In the genomic region with DNA sequence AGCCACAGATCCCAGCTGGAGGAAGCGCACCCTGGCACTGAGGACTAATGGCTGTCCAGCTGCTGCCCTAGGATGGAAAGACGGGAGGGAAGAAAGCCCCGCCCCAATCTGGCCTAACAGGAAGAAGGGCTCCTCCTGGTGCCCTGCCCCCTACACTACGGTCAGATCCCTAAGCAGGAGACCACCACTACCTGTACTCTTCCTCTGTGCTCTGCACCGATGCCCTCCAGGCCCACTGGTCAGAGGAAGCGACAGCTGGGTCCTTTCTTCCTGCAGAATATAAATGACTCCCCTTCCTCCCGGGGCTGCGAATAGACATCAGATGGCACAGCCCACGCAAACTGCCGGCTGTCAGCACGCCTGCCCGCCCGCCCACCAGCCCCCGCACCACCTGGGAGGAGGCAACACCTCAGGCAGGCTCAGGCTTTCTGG, we compare ENCODE assay signal across 8 mouse cellular contexts. TPM values are rescaled to one million over a fixed set of nuclear protein-coding genes. Genes with fewer than 3 reads are reported as not detected.
DNase-seq lines count a peak whose midpoint lies in the region; ATAC-seq lines count a peak whose summit lies in the region.

No protein-coding gene starts in this region.

- H3K4me1 ChIP-seq in heart, embryonic 12.5 days (replicated peaks) = peaks cover 50% of the 10 kb centered on the region

- H3K9ac ChIP-seq in heart, embryonic 12.5 days = peak overlapping the region; percentile 51

- peak overlapping the region; percentile 58 for H3K4me2 ChIP-seq in heart, embryonic 12.5 days

- DNase-seq in cerebellum, adult 11 months = no peak
- DNase-seq in cerebellum, postnatal 25 days = peak; percentile 78 to 83
- peak; percentile 74 to 79 for DNase-seq in layer of hippocampus, postnatal 14 days (ENCODE audit: low spot score in 2 of 2)
- peak; percentile 55 for DNase-seq in lung, postnatal 14 days
- peak; percentile 82 for DNase-seq in right cerebral cortex, postnatal 25 days
- no peak for DNase-seq in Muller cell, postnatal 12 days (ENCODE audit: inconsistent ontology term)

- WGBS in heart, embryonic 12.5 days = 20% methylated on average over 14 of the region's 14 CpGs

- peaks cover 9% of the 10 kb centered on the region; the same call in 1 of the 2 replicates for H3K36me3 ChIP-seq in heart, embryonic 12.5 days

- ATAC-seq in cerebellum, adult (ENCODE audit: insufficient number of reproducible peaks, low FRiP score, low TSS enrichment) = 0 out of 2 replicates have a peak, but pooled peaks have one; percentile 5
- ATAC-seq in heart, embryonic 12.5 days (ENCODE audit: insufficient number of reproducible peaks, low FRiP score) = no peak

- peak overlapping the region; percentile 10 for H3K4me3 ChIP-seq in heart, embryonic 12.5 days

- no peaks in the 10 kb centered on the region for H3K27me3 ChIP-seq in heart, embryonic 12.5 days (replicated peaks)

- H3K9me3 ChIP-seq in heart, embryonic 12.5 days (replicated peaks) = no peaks in the 10 kb centered on the region

- H3K27ac ChIP-seq in heart, embryonic 12.5 days (ENCODE audit: poor library complexity, severe bottlenecking) = no peak overlapping the region

RNA-seq across cellular contexts. Expression of a gene that starts 3.9 kb away (rescaled TPM):
- polyA plus RNA-seq in heart, embryonic 12.5 days (2016; fragmentation: Nextera tagmentation; extraction: Ambion mirVana) = 3.4 and 3.7 TPM in 2 replicates
- 10 to 100 TPM; 11.5 to 12.4 TPM for total RNA-seq in layer of hippocampus, postnatal 14 days (2021)

RNA-seq across cellular contexts. Expression of a gene that starts 10.9 kb away (rescaled TPM):
- 4.5 and 5.0 TPM in 2 replicates for polyA plus RNA-seq in heart, embryonic 12.5 days (2016; fragmentation: Nextera tagmentation; extraction: Ambion mirVana)
- 10 to 100 TPM; 47.2 to 49.0 TPM for total RNA-seq in layer of hippocampus, postnatal 14 days (2021)

RNA-seq across cellular contexts. Expression of a gene that starts 13.7 kb away (rescaled TPM):
- 8.9 and 9.1 TPM in 2 replicates for polyA plus RNA-seq in heart, embryonic 12.5 days (2016; fragmentation: Nextera tagmentation; extraction: Ambion mirVana)
- 10 to 100 TPM; 20.9 to 24.4 TPM for total RNA-seq in layer of hippocampus, postnatal 14 days (2021)

RNA-seq across cellular contexts. Expression of a gene that starts 29.4 kb away (rescaled TPM):
- polyA plus RNA-seq in heart, embryonic 12.5 days (2016; fragmentation: Nextera tagmentation; extraction: Ambion mirVana) = 3.2 and 3.3 TPM in 2 replicates
- 1 to 10 TPM; 1.8 to 2.6 TPM for total RNA-seq in layer of hippocampus, postnatal 14 days (2021)

RNA-seq across cellular contexts. Expression of a gene that starts 42.4 kb away (rescaled TPM):
- polyA plus RNA-seq in heart, embryonic 12.5 days (2016; fragmentation: Nextera tagmentation; extraction: Ambion mirVana) = 0.19 and 0.27 TPM in 2 replicates
- 10 to 100 TPM; 14.4 to 15.2 TPM for total RNA-seq in layer of hippocampus, postnatal 14 days (2021)

Comparison
In these comparisons a context has a peak if more than half of its experiments do, and no peak if none do; other contexts are left out.
1. DNase-seq: peak in cerebellum, postnatal 25 days (2 of 2), layer of hippocampus, postnatal 14 days (2 of 2), lung, postnatal 14 days (single experiment) and right cerebral cortex, postnatal 25 days (single experiment); none in cerebellum, adult 11 months (single experiment) and Muller cell, postnatal 12 days (single experiment).